Comparison of ENCODE assay signal across 8 mouse cellular contexts in the genomic region with DNA sequence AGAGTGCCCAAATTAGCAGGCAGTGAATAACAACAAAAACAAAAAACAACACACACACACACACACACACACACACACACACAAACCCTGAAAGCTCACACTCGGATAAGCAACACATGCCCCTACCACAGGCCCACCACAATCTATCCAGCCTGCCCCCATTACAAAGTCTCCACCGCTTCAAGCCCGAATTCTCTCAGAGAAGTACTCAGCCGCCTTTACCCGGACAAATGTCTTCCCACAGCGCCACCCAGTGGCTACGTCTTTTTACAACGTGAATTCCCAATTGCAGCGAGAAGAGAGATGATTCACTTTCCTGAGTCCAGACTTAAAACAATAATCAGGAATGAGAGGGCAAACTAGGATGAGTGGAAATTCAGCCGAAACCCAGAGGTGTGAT. TPM values are rescaled to one million over a fixed set of nuclear protein-coding genes. Genes with fewer than 3 reads are reported as not detected.
A peak's percentile ranks its signal among the peaks of the same experiment; 100 is the strongest.
DNase-seq lines count a peak whose midpoint lies in the region; ATAC-seq and TF ChIP-seq lines count a peak whose summit lies in the region.

No protein-coding gene starts in this region.

- TF ChIP-seq CTCF in liver, embryonic 14.5 days (IDR thresholded peaks at IDR 0.05; ENCODE audit: low read depth), result peak; percentile 74
- TF ChIP-seq CTCF in testis, adult 2 months (IDR thresholded peaks at IDR 0.05; ENCODE audit: control insufficient read depth, insufficient read depth, insufficient replicate concordance, low read depth, low read length), result peak; percentile 58

- no peak for TF ChIP-seq POLR2A in testis, adult 2 months (IDR thresholded peaks at IDR 0.05; ENCODE audit: control insufficient read depth, low read depth, low read length)

- WGBS in heart, embryonic 10.5 days, result 3% methylated on average over 10 of the region's 10 CpGs
- WGBS in kidney, embryonic 16.5 days, result 1% methylated on average over 10 of the region's 10 CpGs
- WGBS in liver, embryonic 14.5 days (ENCODE audit: insufficient replicate concordance), result 3% methylated on average over 10 of the region's 10 CpGs
- 6% methylated on average over 10 of the region's 10 CpGs for WGBS in neural tube, embryonic 15.5 days

- no peaks in the 10 kb centered on the region for H3K36me3 ChIP-seq in heart, embryonic 10.5 days
- H3K36me3 ChIP-seq in kidney, embryonic 16.5 days (ENCODE audit: insufficient read depth, low read length), result no peaks in the 10 kb centered on the region
- H3K36me3 ChIP-seq in liver, embryonic 14.5 days (replicated peaks; ENCODE audit: control insufficient read depth, insufficient read depth, low read depth), result no peaks in the 10 kb centered on the region
- H3K36me3 ChIP-seq in neural tube, embryonic 15.5 days, result no peaks in the 10 kb centered on the region
- H3K36me3 ChIP-seq in testis, adult 2 months (ENCODE audit: control insufficient read depth, insufficient read depth, low read length), result no peaks in the 10 kb centered on the region

- H3K27ac ChIP-seq in heart, embryonic 10.5 days, result peak overlapping the region; percentile 64; the same call in 1 of the 2 replicates
- no peak overlapping the region for H3K27ac ChIP-seq in kidney, embryonic 16.5 days (ENCODE audit: low read length)
- H3K27ac ChIP-seq in liver, embryonic 14.5 days, result no peak overlapping the region
- H3K27ac ChIP-seq in neural tube, embryonic 15.5 days (replicated peaks), result no peak overlapping the region
- H3K27ac ChIP-seq in testis, adult 2 months (ENCODE audit: control insufficient read depth, insufficient read depth, low read depth, low read length), result no peak overlapping the region

- ATAC-seq in kidney, embryonic 16.5 days (ENCODE audit: low FRiP score, low TSS enrichment), result 0 out of 2 replicates have a peak, but pooled peaks have one; percentile 74
- no peak for ATAC-seq in liver, embryonic 14.5 days (ENCODE audit: insufficient read depth)
- ATAC-seq in neural tube, embryonic 15.5 days (ENCODE audit: low FRiP score), result peak; percentile 59

- no peaks in the 10 kb centered on the region for H3K27me3 ChIP-seq in heart, embryonic 10.5 days (ENCODE audit: insufficient read depth, poor library complexity, severe bottlenecking)
- H3K27me3 ChIP-seq in kidney, embryonic 16.5 days (ENCODE audit: insufficient read depth, low read length), result no peaks in the 10 kb centered on the region
- H3K27me3 ChIP-seq in liver, embryonic 14.5 days (ENCODE audit: control insufficient read depth, insufficient read depth, low read length), result no peaks in the 10 kb centered on the region
- no peaks in the 10 kb centered on the region for H3K27me3 ChIP-seq in neural tube, embryonic 15.5 days (replicated peaks)
- no peaks in the 10 kb centered on the region for H3K27me3 ChIP-seq in testis, adult 2 months (ENCODE audit: control insufficient read depth, insufficient read depth, low read length)

- peaks cover 17% of the 10 kb centered on the region for H3K4me1 ChIP-seq in heart, embryonic 10.5 days
- peaks cover 16% of the 10 kb centered on the region; the same call in 1 of the 2 replicates for H3K4me1 ChIP-seq in kidney, embryonic 16.5 days (ENCODE audit: insufficient read depth, low read length)
- no peaks in the 10 kb centered on the region for H3K4me1 ChIP-seq in liver, embryonic 14.5 days (replicated peaks; ENCODE audit: control insufficient read depth in 2 of 2, insufficient read depth in 2 of 2, low read length in 1 of 2)
- H3K4me1 ChIP-seq in neural tube, embryonic 15.5 days, result peaks cover 4% of the 10 kb centered on the region
- peaks cover 2% of the 10 kb centered on the region for H3K4me1 ChIP-seq in testis, adult 2 months (ENCODE audit: control insufficient read depth, insufficient read depth, low read length)

- DNase-seq in 3134 (ENCODE audit: extremely low read depth, insufficient read length, low spot score), result peak; percentile 46
- peak; percentile 67 for DNase-seq in adrenal gland, adult 8-10 months
- DNase-seq in embryo, embryonic 11.5 days (ENCODE audit: low read depth, low spot score), result peak; percentile 78
- peak; percentile 87 for DNase-seq in heart, embryonic 10.5 days (ENCODE audit: low spot score)
- peak; percentile 12 to 30 (median 13) for DNase-seq in liver, embryonic 14.5 days (ENCODE audit: low read depth in 3 of 3, low spot score in 3 of 3)

- H3K4me3 ChIP-seq in heart, embryonic 10.5 days, result no peak overlapping the region
- H3K4me3 ChIP-seq in kidney, embryonic 16.5 days (ENCODE audit: low read length), result no peak overlapping the region
- no peak overlapping the region for H3K4me3 ChIP-seq in liver, embryonic 14.5 days (ENCODE audit: insufficient read depth in 1 of 2, low read depth in 2 of 2, low read length in 2 of 2)
- no peak overlapping the region for H3K4me3 ChIP-seq in neural tube, embryonic 15.5 days (replicated peaks)
- H3K4me3 ChIP-seq in testis, adult 2 months (ENCODE audit: control insufficient read depth, low read depth, low read length), result no peak overlapping the region

- no peak for TF ChIP-seq EP300 in liver, embryonic 14.5 days (IDR thresholded peaks at IDR 0.05; ENCODE audit: low read depth)

- H3K9ac ChIP-seq in kidney, embryonic 16.5 days (replicated peaks; ENCODE audit: low read length), result 0 out of 2 replicates have a peak overlapping the region, but pooled peaks have one; percentile 5
- no peak overlapping the region for H3K9ac ChIP-seq in liver, embryonic 14.5 days (replicated peaks)
- no peak overlapping the region for H3K9ac ChIP-seq in neural tube, embryonic 15.5 days (replicated peaks)

- no peak overlapping the region for H3K4me2 ChIP-seq in kidney, embryonic 16.5 days (replicated peaks; ENCODE audit: low read depth, low read length)
- H3K4me2 ChIP-seq in liver, embryonic 14.5 days (ENCODE audit: low read depth), result no peak overlapping the region
- H3K4me2 ChIP-seq in neural tube, embryonic 15.5 days, result no peak overlapping the region

- no peaks in the 10 kb centered on the region for H3K9me3 ChIP-seq in heart, embryonic 10.5 days
- no peaks in the 10 kb centered on the region for H3K9me3 ChIP-seq in kidney, embryonic 16.5 days (ENCODE audit: low read length)
- H3K9me3 ChIP-seq in liver, embryonic 14.5 days (ENCODE audit: control insufficient read depth, low read length), result no peaks in the 10 kb centered on the region
- H3K9me3 ChIP-seq in neural tube, embryonic 15.5 days (replicated peaks), result no peaks in the 10 kb centered on the region

RNA-seq across cellular contexts. Expression of gene Nuak1, which starts 10.3 kb away (rescaled TPM):
- 10 to 100 TPM; 10.1 to 13.6 (median 12.1) TPM for total RNA-seq in adrenal gland, adult 8-10 months (2022)
- 1.8 and 1.9 TPM in 2 replicates for polyA plus RNA-seq in heart, embryonic 10.5 days (2016; fragmentation: Nextera tagmentation; extraction: Ambion mirVana)
- polyA plus RNA-seq in kidney, embryonic 16.5 days (2015; fragmentation: Nextera tagmentation; extraction: Ambion mirVana), result 3.2 and 3.6 TPM in 2 replicates
- polyA plus RNA-seq in liver, embryonic 14.5 days (2012; rRNA removed), result 0.34 and 0.42 TPM in 2 replicates
- 0.03 and 0.13 TPM in 2 replicates for polyA plus RNA-seq in liver, embryonic 14.5 days (2014; fragmentation: Nextera tagmentation; extraction: Ambion mirVana)
- 4.1 and 4.8 TPM in 2 replicates for polyA plus RNA-seq in neural tube, embryonic 15.5 days (2015; fragmentation: Nextera tagmentation; extraction: Ambion mirVana)
- polyA plus RNA-seq in testis, adult 2 months (2012; rRNA removed), result 0.91 and 1.6 TPM in 2 replicates

Comparison
In these comparisons a context has a peak if more than half of its experiments do, and no peak if none do; other contexts are left out.
1. DNase-seq: peak in every context shown above with its lines; median percentile 87 in heart, embryonic 10.5 days; 78 in embryo, embryonic 11.5 days; 67 in adrenal gland, adult 8-10 months; 46 in 3134; 13 in liver, embryonic 14.5 days.